Mouse (Mus musculus) stomach, embryonic 14.5 days (tissue): Measurements from ENCODE around the gene Rxfp3. TPM values are rescaled to one million over a fixed set of nuclear protein-coding genes. Genes with fewer than 3 reads are reported as not detected.
A peak's percentile ranks its signal among the peaks of the same experiment; 100 is the strongest.

ENCODE experiments used
- ATAC-seq: fragments of 200-750 bp; cut with Nextera tagmentation; 2 replicates; pipeline ENCODE4 v1.8.0; 2017; ENCODE audit warnings: low read depth, moderate TSS enrichment; ENCODE audit not compliant: insufficient number of reproducible peaks, insufficient read depth, low FRiP score
- H3K27ac ChIP-seq: fragments of 300-500 bp; sonication (generic); 2 replicates; pipeline ENCODE4 v1.5.1; 2014; ENCODE audit warnings: mild to moderate bottlenecking, low read length, moderate library complexity, mixed read lengths
- H3K27me3 ChIP-seq: fragments of 300-500 bp; sonication (generic); 2 replicates; pipeline ENCODE4 v1.6.1; 2014; ENCODE audit warnings: low read length, control low read depth, mixed read lengths; ENCODE audit not compliant: control insufficient read depth, insufficient read depth
- H3K36me3 ChIP-seq: fragments of 300-500 bp; sonication (generic); 2 replicates; pipeline ENCODE4 v1.6.1; 2014; ENCODE audit warnings: mild to moderate bottlenecking, control low read depth, low read length, moderate library complexity, mixed read lengths; ENCODE audit not compliant: control insufficient read depth, insufficient read depth
- H3K4me1 ChIP-seq: fragments of 300-500 bp; sonication (generic); 2 replicates; pipeline ENCODE4 v1.6.1; 2014; ENCODE audit warnings: low read length, control low read depth, mixed read lengths; ENCODE audit not compliant: control insufficient read depth, insufficient read depth
- H3K4me2 ChIP-seq: fragments of 300-500 bp; sonication (generic); replicated peaks from 2 replicates; pipeline ENCODE4 v1.6.1; 2014; ENCODE audit warnings: low read depth, low read length, control low read depth
- H3K4me3 ChIP-seq: fragments of 300-500 bp; sonication (generic); 2 replicates; pipeline ENCODE4 v1.5.1; 2014; ENCODE audit warnings: low read depth, low read length, control low read depth
- H3K9ac ChIP-seq: fragments of 300-500 bp; sonication (generic); replicated peaks from 2 replicates; pipeline ENCODE4 v1.6.1; 2014; ENCODE audit warnings: low read depth, mild to moderate bottlenecking, control low read depth, low read length, moderate library complexity, mixed read lengths
- H3K9me3 ChIP-seq: fragments of 300-500 bp; sonication (generic); 2 replicates; pipeline ENCODE4 v1.6.1; 2016; ENCODE audit warnings: low read depth, low read length, control low read depth; ENCODE audit not compliant: control insufficient read depth
- WGBS: fragments of 180-500 bp; shearing (Covaris S2); extraction: QIAGEN DNeasy Blood & Tissue Kit; methylation state at CpG from one replicate; pipeline ENCODE4 v1.1.7; 2014; 5-methylcytosine and 5-hydroxymethylcytosine counted together
- polyA plus RNA-seq: library from polyadenylated mRNA; unstranded; fragments of >200 nt; fragmentation: Nextera tagmentation; extraction: Ambion mirVana; gene quantifications from 2 replicates; pipeline ENCODE4 v1.2.1, GENCODE M21; 2014

The Rxfp3 gene
- polyA plus RNA-seq, 1 experiment from 2014 or later, result 0.13 TPM

DNA sequence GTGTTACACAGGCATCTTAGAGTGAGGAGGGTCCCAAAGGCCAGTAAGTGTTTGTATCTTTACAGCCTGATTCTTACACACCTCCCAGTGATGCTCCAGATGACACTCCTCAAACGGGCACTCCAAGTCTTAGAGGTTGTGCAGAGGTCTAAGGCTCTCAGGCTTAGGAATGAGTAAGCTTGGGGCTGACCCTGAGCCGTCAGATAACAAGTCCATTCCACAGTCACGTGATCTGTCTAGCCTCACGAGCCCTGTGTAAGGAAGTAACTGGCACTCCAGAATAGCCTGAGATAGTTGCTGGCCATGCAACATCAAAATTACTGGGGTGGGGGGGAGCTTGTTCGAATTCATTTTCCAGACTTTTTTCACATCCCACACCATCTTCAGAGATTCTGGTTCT lies 2.3 kb upstream of the Rxfp3 start:
- no peak for ATAC-seq
- no peak overlapping the region for H3K9ac ChIP-seq
- no peak overlapping the region for H3K4me3 ChIP-seq
- H3K4me1 ChIP-seq, result peaks cover 15% of the 10 kb centered on the region; the same call in 1 of the 2 replicates
- H3K27ac ChIP-seq, result no peak overlapping the region
- peaks cover 32% of the 10 kb centered on the region for H3K27me3 ChIP-seq
- 36% methylated on average over 5 of the region's 5 CpGs for WGBS
- H3K4me2 ChIP-seq, result no peak overlapping the region
- H3K36me3 ChIP-seq, result no peaks in the 10 kb centered on the region
- no peaks in the 10 kb centered on the region for H3K9me3 ChIP-seq

DNA sequence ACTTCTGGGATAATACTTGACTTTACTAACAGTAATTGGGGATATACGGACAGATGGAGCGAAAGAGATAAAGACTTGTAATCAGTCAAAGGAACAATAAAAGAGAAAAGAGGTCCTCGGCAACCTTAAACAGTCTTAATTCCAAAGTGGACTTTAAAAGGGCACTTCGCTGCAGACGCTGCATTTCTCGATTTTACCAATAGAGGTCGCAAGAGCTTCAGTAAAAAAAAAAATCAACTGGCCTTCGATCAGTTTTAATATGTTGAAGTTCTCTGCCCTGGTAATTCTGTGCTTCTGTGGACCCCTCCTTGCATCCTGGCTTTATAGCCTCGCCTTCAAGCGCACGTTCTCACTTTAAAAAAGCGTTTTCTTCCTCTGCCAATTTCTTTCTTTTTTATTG lies 685 bp upstream of the Rxfp3 start:
- WGBS, result 2% methylated on average over 12 of the region's 12 CpGs
- Histone ChIP-seq H3K9ac (no peak overlapping the region), H3K27me3 (peaks cover 37% of the 10 kb centered on the region)

DNA sequence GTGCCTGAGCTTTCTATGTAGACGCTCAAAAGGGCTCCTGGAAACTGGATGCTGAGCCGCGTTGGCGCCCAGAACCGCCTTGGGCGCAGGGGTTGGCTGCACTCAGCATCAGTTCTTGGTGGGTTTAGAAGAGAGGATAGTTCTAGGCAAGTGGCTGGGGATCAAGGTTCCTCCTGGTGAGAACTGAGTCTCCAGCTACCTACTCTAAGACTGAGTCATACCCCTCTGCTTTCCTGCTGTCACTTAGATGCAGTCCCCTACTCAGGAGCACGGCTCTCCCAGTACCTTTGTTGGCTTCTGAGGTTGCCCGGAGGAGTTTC lies 455 bp downstream of the Rxfp3 start:
- Histone ChIP-seq H3K4me1 (peaks cover 15% of the 10 kb centered on the region; the same call in 1 of the 2 replicates), H3K4me3 (peak overlapping the region; percentile 28; the same call in 1 of the 2 replicates), H3K9ac (no peak overlapping the region), H3K27ac (no peak overlapping the region), H3K9me3 (no peaks in the 10 kb centered on the region), H3K27me3 (peaks cover 37% of the 10 kb centered on the region), H3K4me2 (peak overlapping the region; percentile 55; the same call in 1 of the 2 replicates), H3K36me3 (no peaks in the 10 kb centered on the region)
- WGBS, result 5% methylated on average over 8 of the region's 8 CpGs
- no peak for ATAC-seq

More for the DNA sequence above, 685 bp upstream of the Rxfp3 start:
- no peak for ATAC-seq
- H3K4me1 ChIP-seq, result peaks cover 15% of the 10 kb centered on the region; the same call in 1 of the 2 replicates
- no peaks in the 10 kb centered on the region for H3K9me3 ChIP-seq
- no peak overlapping the region for H3K27ac ChIP-seq
- H3K4me3 ChIP-seq, result no peak overlapping the region
- H3K36me3 ChIP-seq, result no peaks in the 10 kb centered on the region
- no peak overlapping the region for H3K4me2 ChIP-seq

DNA sequence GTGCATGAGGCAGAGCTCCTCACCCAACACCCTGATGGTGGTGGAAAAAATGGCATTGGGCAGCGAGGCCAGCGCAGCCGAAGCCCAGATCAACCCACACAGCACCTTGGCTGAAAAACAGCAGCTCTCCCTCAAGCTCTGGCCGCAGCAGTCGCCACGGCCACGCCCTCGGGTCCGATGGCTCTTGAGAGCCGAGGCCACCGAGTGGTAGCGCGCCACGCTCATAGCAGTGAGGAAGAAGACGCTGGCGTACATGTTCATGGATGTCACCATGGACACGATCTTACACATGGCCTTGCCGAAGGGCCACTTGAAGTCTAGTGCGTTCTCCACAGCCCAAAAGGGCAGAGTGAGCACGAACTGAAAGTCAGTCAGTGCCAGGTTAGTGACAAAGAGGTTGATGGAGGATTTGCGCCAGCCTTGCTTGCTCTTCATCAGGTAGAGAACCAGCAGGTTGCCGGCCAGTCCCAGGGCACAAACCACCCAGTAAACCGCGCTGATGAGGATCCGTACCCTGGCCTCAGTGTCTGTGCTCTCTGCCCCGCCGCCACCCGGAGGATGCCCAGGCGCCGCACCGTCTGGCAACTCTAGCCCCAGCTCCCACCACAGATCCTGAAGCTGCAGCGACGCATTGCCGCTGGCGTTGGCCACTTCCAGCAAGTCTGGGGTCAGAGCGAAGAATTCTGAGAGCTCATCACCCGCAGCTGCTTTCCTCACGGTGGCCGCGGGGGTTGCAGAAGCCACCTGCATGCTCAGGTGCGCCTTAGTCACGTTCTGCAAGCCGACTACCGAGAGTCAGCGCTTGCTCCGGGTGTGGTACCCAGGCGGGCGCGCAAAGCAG lies 1.0 kb downstream of the Rxfp3 start:
- 2% methylated on average over 49 of the region's 49 CpGs for WGBS
- Histone ChIP-seq H3K27ac (no peak overlapping the region), H3K4me2 (peak overlapping the region; percentile 55), H3K9ac (no peak overlapping the region), H3K36me3 (no peaks in the 10 kb centered on the region), H3K27me3 (peaks cover 37% of the 10 kb centered on the region), H3K9me3 (no peaks in the 10 kb centered on the region), H3K4me3 (peak overlapping the region; percentile 28), H3K4me1 (peaks cover 15% of the 10 kb centered on the region; the same call in 1 of the 2 replicates)
- no peak for ATAC-seq

DNA sequence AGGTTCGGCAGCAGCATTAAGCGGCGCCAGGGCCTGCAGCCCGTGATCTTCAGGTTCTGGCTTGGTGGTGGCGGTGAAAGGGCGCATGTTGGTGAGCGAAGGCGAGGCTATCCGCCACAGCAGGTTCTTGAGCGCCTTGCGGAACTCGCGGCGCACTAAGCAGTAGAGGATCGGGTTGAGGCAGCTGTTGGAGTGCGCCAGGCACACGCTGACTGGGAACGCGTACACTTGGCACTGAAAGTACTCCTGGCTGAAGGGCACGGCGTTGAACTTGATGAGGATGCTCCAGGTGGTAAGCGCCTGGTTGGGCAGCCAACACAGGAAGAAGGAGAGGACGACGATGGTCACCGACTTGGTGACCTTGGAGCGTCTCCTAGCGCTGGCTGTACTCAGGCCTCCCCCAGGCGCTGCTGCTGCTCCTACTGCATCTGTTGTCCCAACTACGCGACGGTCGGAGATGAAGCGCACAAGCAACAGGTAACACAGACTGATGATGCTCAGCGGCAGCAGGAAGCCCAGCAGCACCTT lies 1.8 kb downstream of the Rxfp3 start:
- WGBS, result 6% methylated on average over 34 of the region's 34 CpGs
- Histone ChIP-seq H3K4me2 (peak overlapping the region; percentile 55), H3K36me3 (no peaks in the 10 kb centered on the region), H3K27ac (no peak overlapping the region), H3K27me3 (peaks cover 37% of the 10 kb centered on the region), H3K9ac (no peak overlapping the region), H3K9me3 (no peaks in the 10 kb centered on the region), H3K4me3 (peak overlapping the region; percentile 28), H3K4me1 (peaks cover 15% of the 10 kb centered on the region; the same call in 1 of the 2 replicates)
- no peak for ATAC-seq

DNA sequence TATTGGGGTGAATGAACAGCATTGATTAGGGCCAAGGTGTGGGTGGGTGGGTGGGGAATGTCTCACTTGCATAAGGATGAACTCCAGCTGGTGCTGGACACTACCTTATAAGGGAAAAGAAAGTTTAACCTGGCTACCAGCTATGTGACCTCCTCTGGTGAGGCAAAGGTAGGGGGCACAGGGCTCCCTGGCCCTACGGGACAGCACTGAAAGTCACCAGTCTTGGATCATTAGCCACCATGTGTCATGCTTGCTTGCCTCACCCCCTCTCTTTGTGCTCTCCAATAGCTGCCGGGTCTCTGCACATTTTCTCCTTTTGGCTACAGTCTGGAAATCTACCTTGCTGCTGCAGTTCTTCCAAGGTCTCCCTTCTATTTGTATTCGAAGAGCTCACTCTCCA lies 7.6 kb downstream of the Rxfp3 start:
- H3K4me2 ChIP-seq, result no peak overlapping the region
- 74% methylated on average over 3 of the region's 3 CpGs for WGBS
- H3K4me1 ChIP-seq, result no peaks in the 10 kb centered on the region
- H3K27ac ChIP-seq, result no peak overlapping the region
- no peaks in the 10 kb centered on the region for H3K36me3 ChIP-seq
- no peaks in the 10 kb centered on the region for H3K9me3 ChIP-seq
- peaks cover 6% of the 10 kb centered on the region; the same call in 1 of the 2 replicates for H3K27me3 ChIP-seq
- no peak overlapping the region for H3K4me3 ChIP-seq
- no peak overlapping the region for H3K9ac ChIP-seq
- no peak for ATAC-seq

DNA sequence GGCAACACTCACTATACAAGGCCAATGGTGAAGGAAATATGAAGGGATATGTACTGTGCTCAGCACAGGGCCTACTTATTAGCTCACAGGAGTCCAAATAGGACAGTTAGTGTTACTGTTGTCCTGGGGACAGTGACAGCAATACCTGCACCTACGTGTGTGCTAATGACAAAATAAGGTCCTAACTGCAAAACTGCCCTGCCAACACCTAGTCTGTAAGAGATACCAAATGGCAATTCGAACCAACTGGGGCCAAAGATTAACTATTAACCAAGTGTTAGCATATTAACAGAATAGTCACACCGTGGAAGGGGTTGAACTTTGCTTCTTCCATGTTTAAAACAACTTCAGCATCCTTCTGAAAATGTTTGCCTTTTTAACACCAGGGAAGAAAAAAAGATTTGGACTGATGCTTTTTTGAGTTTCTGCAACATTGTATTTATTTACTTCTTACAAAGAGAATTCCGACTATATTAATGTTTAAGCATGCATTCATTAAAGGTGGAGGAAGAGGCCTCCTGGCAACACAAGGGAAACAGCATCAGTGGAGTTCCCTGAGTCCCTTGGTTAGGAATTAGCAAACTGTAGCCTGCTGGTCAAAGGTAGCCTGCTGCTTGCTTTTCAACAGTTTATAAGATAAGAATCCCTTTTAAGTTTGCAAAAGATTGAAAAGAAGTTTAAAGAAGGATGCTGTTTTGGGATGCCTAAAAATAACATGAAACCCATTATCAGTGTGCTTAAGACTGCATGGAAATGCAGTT lies 10.8 kb downstream of the Rxfp3 start:
- Histone ChIP-seq H3K36me3 (no peaks in the 10 kb centered on the region), H3K9ac (no peak overlapping the region), H3K4me3 (no peak overlapping the region), H3K9me3 (no peaks in the 10 kb centered on the region), H3K4me2 (no peak overlapping the region), H3K4me1 (no peaks in the 10 kb centered on the region), H3K27ac (no peak overlapping the region), H3K27me3 (no peaks in the 10 kb centered on the region)
- ATAC-seq, result no peak
- WGBS, result 61% methylated on average over 4 of the region's 4 CpGs

DNA sequence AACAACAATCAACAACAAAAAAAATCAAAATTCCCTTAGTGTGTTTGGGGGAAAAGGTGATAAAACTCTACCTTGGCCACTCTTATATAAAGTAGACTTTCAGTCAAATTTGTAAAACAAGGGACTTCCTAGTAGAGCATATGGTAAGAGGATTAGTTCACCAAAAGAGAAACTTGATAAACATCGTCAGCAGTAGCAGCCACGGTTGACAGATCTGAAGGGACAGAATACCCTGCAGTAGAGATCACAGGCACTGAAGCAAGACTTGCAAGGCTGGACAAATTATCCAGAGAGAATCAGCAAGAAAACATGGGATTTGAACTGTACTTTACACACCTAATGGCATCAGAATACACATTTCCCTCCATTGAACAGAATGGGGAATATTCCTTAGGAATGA lies 22.9 kb downstream of the Rxfp3 start:
- 64% methylated on average over 2 of the region's 2 CpGs for WGBS
- no peak for ATAC-seq
- Histone ChIP-seq H3K27me3 (no peaks in the 10 kb centered on the region), H3K36me3 (no peaks in the 10 kb centered on the region), H3K9ac (no peak overlapping the region), H3K9me3 (no peaks in the 10 kb centered on the region), H3K4me3 (no peak overlapping the region), H3K4me1 (no peaks in the 10 kb centered on the region), H3K4me2 (no peak overlapping the region), H3K27ac (no peak overlapping the region)
